In the genomic region with DNA sequence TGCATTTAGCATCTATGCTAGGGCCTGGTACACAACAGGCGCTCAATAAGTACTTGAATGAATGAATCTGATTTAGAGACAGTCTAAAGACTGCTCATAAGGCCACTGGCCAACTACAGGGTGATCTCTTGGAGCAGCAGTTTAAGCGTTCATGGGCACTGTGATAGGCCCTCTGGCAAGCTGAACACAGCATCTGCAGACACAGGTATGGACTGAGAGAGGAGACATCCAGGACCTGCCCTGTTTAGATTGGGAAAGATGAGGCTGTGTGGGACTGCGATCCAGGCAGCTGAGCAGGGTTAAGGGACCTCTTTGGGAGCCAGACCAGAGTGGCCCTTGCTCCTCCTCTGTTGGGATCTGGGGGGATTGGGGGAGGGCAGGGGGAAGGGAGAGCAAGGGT, we compare ENCODE assay signal across 8 mouse cellular contexts. TPM values are rescaled to one million over a fixed set of nuclear protein-coding genes. Genes with fewer than 3 reads are reported as not detected.
DNase-seq lines count a peak whose midpoint lies in the region; ATAC-seq and TF ChIP-seq lines count a peak whose summit lies in the region.

Gene Dtx1 (minus strand): TSS at position 101 of the 400 bp plus-strand sequence.

- TF ChIP-seq POLR2A in bone marrow macrophage, adult 2 months (IDR thresholded peaks at IDR 0.05; ENCODE audit: borderline replicate concordance, low read depth, low read length), result no peak

- peak within 1 kb of the TSS; percentile 52 for H3K4me2 ChIP-seq in heart, postnatal 0 days (ENCODE audit: low read depth, low read length)
- H3K4me2 ChIP-seq in hindbrain, embryonic 12.5 days (replicated peaks), result peak within 1 kb of the TSS; percentile 90
- H3K4me2 ChIP-seq in liver, embryonic 12.5 days, result peak within 1 kb of the TSS; percentile 45

- no peaks in the 10 kb centered on the region for H3K36me3 ChIP-seq in heart, postnatal 0 days (replicated peaks; ENCODE audit: control insufficient read depth, insufficient read depth, low read length)
- H3K36me3 ChIP-seq in hindbrain, embryonic 12.5 days, result no peaks in the 10 kb centered on the region
- no peaks in the 10 kb centered on the region for H3K36me3 ChIP-seq in liver, embryonic 12.5 days

- H3K4me1 ChIP-seq in heart, postnatal 0 days (ENCODE audit: control insufficient read depth, insufficient read depth), result peaks cover 11% of the 10 kb centered on the region; the same call in 1 of the 2 replicates
- H3K4me1 ChIP-seq in bone marrow macrophage, adult 2 months (ENCODE audit: control insufficient read depth, insufficient read depth, low read length), result no peaks in the 10 kb centered on the region
- H3K4me1 ChIP-seq in hindbrain, embryonic 12.5 days, result peaks cover 47% of the 10 kb centered on the region
- H3K4me1 ChIP-seq in liver, embryonic 12.5 days, result 0 out of 2 replicates have a peak, but pooled peaks cover 7% of the 10 kb centered on the region

- no peak for TF ChIP-seq EP300 in heart, postnatal 0 days (IDR thresholded peaks at IDR 0.05; ENCODE audit: low read depth)

- no peaks in the 10 kb centered on the region for H3K9me3 ChIP-seq in heart, postnatal 0 days (replicated peaks; ENCODE audit: control insufficient read depth, low read length)
- H3K9me3 ChIP-seq in hindbrain, embryonic 12.5 days (replicated peaks), result no peaks in the 10 kb centered on the region
- H3K9me3 ChIP-seq in liver, embryonic 12.5 days (replicated peaks), result no peaks in the 10 kb centered on the region

- DNase-seq in heart, postnatal 0 days (ENCODE audit: low spot score), result no peak
- no peak for DNase-seq in heart, postnatal 14 days
- DNase-seq in gastrocnemius, adult 18-20 months (ENCODE audit: low spot score), result no peak
- no peak for DNase-seq in ovary, postnatal 14 days (ENCODE audit: low spot score)
- no peak for DNase-seq in spleen, postnatal 36 days (ENCODE audit: low spot score in 2 of 2)

- no peak for TF ChIP-seq CTCF in heart, postnatal 0 days (IDR thresholded peaks at IDR 0.05; ENCODE audit: low read depth)
- TF ChIP-seq CTCF in bone marrow macrophage, adult 2 months (IDR thresholded peaks at IDR 0.05; ENCODE audit: low read depth, low read length), result no peak

- H3K9ac ChIP-seq in heart, postnatal 0 days (replicated peaks; ENCODE audit: low read depth, low read length), result no peak within 1 kb of the TSS
- H3K9ac ChIP-seq in hindbrain, embryonic 12.5 days, result peak within 1 kb of the TSS; percentile 82
- no peak within 1 kb of the TSS for H3K9ac ChIP-seq in liver, embryonic 12.5 days

- WGBS in heart, postnatal 0 days, result 33% methylated on average over 3 of the region's 3 CpGs
- WGBS in hindbrain, embryonic 12.5 days, result 21% methylated on average over 3 of the region's 3 CpGs
- WGBS in liver, embryonic 12.5 days (ENCODE audit: insufficient replicate concordance), result 41% methylated on average over 3 of the region's 3 CpGs

- H3K27me3 ChIP-seq in heart, postnatal 0 days (ENCODE audit: control insufficient read depth, insufficient read depth, low read length), result peaks cover 83% of the 10 kb centered on the region
- H3K27me3 ChIP-seq in hindbrain, embryonic 12.5 days, result peaks cover 78% of the 10 kb centered on the region
- peaks cover 86% of the 10 kb centered on the region for H3K27me3 ChIP-seq in liver, embryonic 12.5 days (replicated peaks)

- intact Hi-C loops in heart, postnatal 14 days (cut with DNase I), result loop anchor here (2.0 kb wide), 1 partner anchor 93 kb away; no protein-coding TSS in a partner anchor

- H3K27ac ChIP-seq in heart, postnatal 0 days (ENCODE audit: low read depth), result no peak within 1 kb of the TSS
- H3K27ac ChIP-seq in bone marrow macrophage, adult 2 months (ENCODE audit: insufficient read depth, low read depth, low read length), result no peak within 1 kb of the TSS
- H3K27ac ChIP-seq in hindbrain, embryonic 12.5 days, result peak within 1 kb of the TSS; percentile 79
- no peak within 1 kb of the TSS for H3K27ac ChIP-seq in liver, embryonic 12.5 days

- ATAC-seq in heart, postnatal 0 days (ENCODE audit: insufficient read depth, low read depth), result no peak
- no peak for ATAC-seq in hindbrain, embryonic 12.5 days (ENCODE audit: low FRiP score)
- no peak for ATAC-seq in liver, embryonic 12.5 days

- H3K4me3 ChIP-seq in heart, postnatal 0 days (ENCODE audit: low read depth, low read length), result peak within 1 kb of the TSS; percentile 39
- H3K4me3 ChIP-seq in bone marrow macrophage, adult 2 months (ENCODE audit: insufficient read depth, low read length), result peak within 1 kb of the TSS; percentile 33
- peak within 1 kb of the TSS; percentile 54 for H3K4me3 ChIP-seq in hindbrain, embryonic 12.5 days
- peak within 1 kb of the TSS; percentile 21 for H3K4me3 ChIP-seq in liver, embryonic 12.5 days

RNA-seq across cellular contexts. Expression of gene Dtx1, which starts in this region (rescaled TPM):
- 1.7 and 13.8 TPM in 2 replicates for total RNA-seq in heart, postnatal 0 days (2014; rRNA removed; ENCODE audit: low replicate concordance)
- polyA plus RNA-seq in heart, postnatal 0 days (2015; fragmentation: Nextera tagmentation; extraction: Ambion mirVana), result 0.30 and 0.48 TPM in 2 replicates
- 1 to 10 TPM; 1.3 to 3.1 TPM for total RNA-seq in heart, postnatal 14 days (2021)
- polyA plus RNA-seq in bone marrow macrophage, adult 2 months (2012; ENCODE audit: insufficient read depth, insufficient read length, missing spikeins), result not detected in 2 replicates
- 23.0 and 25.6 TPM in 2 replicates for polyA plus RNA-seq in hindbrain, embryonic 12.5 days (2016; fragmentation: Nextera tagmentation; extraction: Ambion mirVana)
- polyA plus RNA-seq in liver, embryonic 12.5 days (2016; fragmentation: Nextera tagmentation; extraction: Ambion mirVana), result 0.37 and 0.67 TPM in 2 replicates
- total RNA-seq in gastrocnemius, adult 18-20 months (2021), result under 1 TPM; 0.41 to 0.74 TPM

Comparison
In these comparisons a context has a peak if more than half of its experiments do, and no peak if none do; other contexts are left out.
1. RNA of gene Dtx1 (polyA plus RNA-seq): 23.0 to 25.6 TPM in hindbrain, embryonic 12.5 days; 0.37 to 0.67 TPM in liver, embryonic 12.5 days, 0.30 to 0.48 TPM in heart, postnatal 0 days and not detected in bone marrow macrophage, adult 2 months; every median in the first group is over 10 times any median in the second.
2. Peak in every context shown above with its lines, with median percentiles within 50 percentile points of each other: H3K4me2 ChIP-seq and H3K4me3 ChIP-seq.